Comparison of ENCODE assay signal across 8 mouse cellular contexts in genomic region chr2:145831949-145832835, GRCm38 (mm10).
DNase-seq lines count a peak whose midpoint lies in the region; ATAC-seq lines count a peak whose summit lies in the region.

No protein-coding gene starts in this region.

- H3K36me3 ChIP-seq in embryonic facial prominence, embryonic 10.5 days (replicated peaks): no peaks in the 10 kb centered on the region
- H3K36me3 ChIP-seq in intestine, embryonic 14.5 days (ENCODE audit: control insufficient read depth, insufficient read depth, low read length): no peaks in the 10 kb centered on the region
- H3K36me3 ChIP-seq in macrophage (ENCODE audit: inconsistent target): no peaks in the 10 kb centered on the region; the same call in 1 of the 2 replicates

- peak overlapping the region; percentile 30 for H3K4me2 ChIP-seq in intestine, embryonic 14.5 days (ENCODE audit: low read length)

- ATAC-seq in granulocyte monocyte progenitor cell, adult 5-6 weeks (replicated peaks; ENCODE audit: poor library complexity, severe bottlenecking): peak; percentile 92
- peak; percentile 84 for ATAC-seq in intestine, embryonic 14.5 days (replicated peaks; ENCODE audit: low FRiP score, low TSS enrichment, low read depth)

- H3K79me2 ChIP-seq in macrophage (ENCODE audit: inconsistent target): peaks cover 93% of the 10 kb centered on the region

- H3K27me3 ChIP-seq in embryonic facial prominence, embryonic 10.5 days (replicated peaks; ENCODE audit: low read depth, poor library complexity, severe bottlenecking): no peaks in the 10 kb centered on the region
- H3K27me3 ChIP-seq in intestine, embryonic 14.5 days (replicated peaks; ENCODE audit: control insufficient read depth, insufficient read depth, low read length): no peaks in the 10 kb centered on the region

- no peak overlapping the region for H3K9ac ChIP-seq in intestine, embryonic 14.5 days (ENCODE audit: low read length)

- H3K27ac ChIP-seq in embryonic facial prominence, embryonic 10.5 days (replicated peaks): peak overlapping the region; percentile 88
- peak overlapping the region; percentile 71 for H3K27ac ChIP-seq in intestine, embryonic 14.5 days (ENCODE audit: low read depth)
- H3K27ac ChIP-seq in macrophage: peak overlapping the region; percentile 90

- 37% methylated on average over 17 of the region's 17 CpGs for WGBS in embryonic facial prominence, embryonic 10.5 days
- 51% methylated on average over 17 of the region's 17 CpGs for WGBS in intestine, embryonic 14.5 days
- 23% methylated on average over 17 of the region's 17 CpGs for WGBS in macrophage (ENCODE audit: missing documents)

- peak overlapping the region; percentile 31; the same call in 1 of the 2 replicates for H3K4me3 ChIP-seq in embryonic facial prominence, embryonic 10.5 days
- H3K4me3 ChIP-seq in intestine, embryonic 14.5 days (ENCODE audit: low read depth, low read length): no peak overlapping the region
- peak overlapping the region; percentile 5; the same call in 1 of the 2 replicates for H3K4me3 ChIP-seq in macrophage (ENCODE audit: inconsistent target)

- H3K4me1 ChIP-seq in embryonic facial prominence, embryonic 10.5 days: peaks cover 27% of the 10 kb centered on the region
- peaks cover 18% of the 10 kb centered on the region for H3K4me1 ChIP-seq in intestine, embryonic 14.5 days (replicated peaks; ENCODE audit: control insufficient read depth, insufficient read depth, low read length)

- no peaks in the 10 kb centered on the region for H3K9me3 ChIP-seq in embryonic facial prominence, embryonic 10.5 days
- no peaks in the 10 kb centered on the region for H3K9me3 ChIP-seq in intestine, embryonic 14.5 days (ENCODE audit: control insufficient read depth, low read length)

- DNase-seq in adrenal gland, adult 2 months: peak; percentile 61
- peak; percentile 85 for DNase-seq in embryonic facial prominence, embryonic 10.5 days (ENCODE audit: low spot score)
- DNase-seq in intestine, embryonic 14.5 days (ENCODE audit: low spot score): peak; percentile 60
- peak; percentile 26 to 65 for DNase-seq in left cerebral cortex, adult 8-10 months (ENCODE audit: low spot score in 2 of 2)
- DNase-seq in right cerebral cortex, adult 2 months (ENCODE audit: low spot score in 2 of 2): peak; percentile 26 to 49
- DNase-seq in spleen, adult 18-20 months: no peak

Comparison
In these comparisons a context has a peak if more than half of its experiments do, and no peak if none do; other contexts are left out.
1. DNase-seq: peak in adrenal gland, adult 2 months (single experiment), embryonic facial prominence, embryonic 10.5 days (single experiment), intestine, embryonic 14.5 days (single experiment), left cerebral cortex, adult 8-10 months (2 of 2) and right cerebral cortex, adult 2 months (2 of 2); none in spleen, adult 18-20 months (0 of 2).
2. Peak in every context shown above with its lines, with median percentiles within 50 percentile points of each other: H3K27ac ChIP-seq.